Comparison of ENCODE assay signal across 8 mouse cellular contexts in the genomic region with DNA sequence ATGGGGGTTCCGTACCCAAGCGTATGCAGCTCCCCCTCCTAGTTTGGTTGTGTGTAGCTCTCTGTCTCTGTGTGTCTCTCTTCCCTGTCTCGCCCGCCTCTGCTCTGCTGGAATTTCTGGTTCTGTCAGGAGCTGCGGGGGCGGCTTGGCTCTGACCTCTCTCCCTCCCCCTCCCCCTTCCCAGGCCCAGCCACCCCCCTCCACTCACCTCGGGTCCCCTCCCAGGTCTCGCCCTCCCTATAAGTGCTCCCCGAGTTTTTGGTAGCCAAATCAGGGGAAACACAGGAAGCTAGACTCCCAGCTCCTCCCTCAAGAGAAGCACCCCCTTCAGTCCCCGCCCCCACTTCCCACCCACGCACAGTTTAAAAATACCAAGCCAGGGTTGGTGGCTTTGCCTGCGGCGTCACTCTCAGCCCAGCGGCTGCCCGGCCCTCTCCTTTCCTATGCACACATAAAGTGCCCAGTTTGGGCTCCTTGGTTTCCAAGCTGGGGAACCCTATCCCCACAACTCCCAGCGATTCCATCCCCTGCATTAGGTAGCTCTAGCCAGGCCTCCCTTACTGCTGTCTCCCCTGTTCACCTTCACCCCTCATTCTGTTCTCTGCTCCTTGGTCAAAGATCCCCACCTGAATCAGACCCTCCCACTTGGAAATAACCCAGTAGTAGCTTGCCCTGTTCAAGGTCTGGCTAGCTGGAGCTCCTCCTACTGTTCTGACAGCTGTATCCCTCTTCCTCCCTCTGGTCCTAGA. TPM values are rescaled to one million over a fixed set of nuclear protein-coding genes. Genes with fewer than 3 reads are reported as not detected.
DNase-seq lines count a peak whose midpoint lies in the region; ATAC-seq and TF ChIP-seq lines count a peak whose summit lies in the region.

No protein-coding gene starts in this region.

- peak overlapping the region; percentile 84 for H3K27ac ChIP-seq in heart, embryonic 13.5 days (replicated peaks)
- peak overlapping the region; percentile 89 for H3K27ac ChIP-seq in kidney, embryonic 15.5 days
- H3K27ac ChIP-seq in lung, postnatal 0 days (ENCODE audit: low read length): peak overlapping the region; percentile 73

- peaks cover 6% of the 10 kb centered on the region for H3K27me3 ChIP-seq in heart, embryonic 13.5 days (replicated peaks)
- H3K27me3 ChIP-seq in kidney, embryonic 15.5 days: no peaks in the 10 kb centered on the region
- H3K27me3 ChIP-seq in lung, postnatal 0 days (replicated peaks; ENCODE audit: insufficient read depth, low read length): no peaks in the 10 kb centered on the region

- ATAC-seq in heart, embryonic 13.5 days (ENCODE audit: extremely low read depth, insufficient number of reproducible peaks, low FRiP score, low TSS enrichment): 0 out of 2 replicates have a peak, but pooled peaks have one; percentile 5
- peak; percentile 28; the same call in 1 of the 2 replicates for ATAC-seq in kidney, embryonic 15.5 days (replicated peaks; ENCODE audit: low FRiP score)
- peak; percentile 53 for ATAC-seq in lung, postnatal 0 days

- WGBS in heart, embryonic 13.5 days: 2% methylated on average over 16 of the region's 16 CpGs
- WGBS in kidney, embryonic 15.5 days: 3% methylated on average over 16 of the region's 16 CpGs
- 4% methylated on average over 15 of the region's 16 CpGs for WGBS in lung, postnatal 0 days

- no peak for TF ChIP-seq CTCF in lung, postnatal 0 days (IDR thresholded peaks at IDR 0.05)

- H3K4me2 ChIP-seq in heart, embryonic 13.5 days: peak overlapping the region; percentile 68
- peak overlapping the region; percentile 80 for H3K4me2 ChIP-seq in kidney, embryonic 15.5 days
- H3K4me2 ChIP-seq in lung, postnatal 0 days (replicated peaks; ENCODE audit: low read depth, low read length): peak overlapping the region; percentile 58

- peak overlapping the region; percentile 76 for H3K9ac ChIP-seq in heart, embryonic 13.5 days
- peak overlapping the region; percentile 14 for H3K9ac ChIP-seq in kidney, embryonic 15.5 days
- H3K9ac ChIP-seq in lung, postnatal 0 days (replicated peaks; ENCODE audit: low read depth): peak overlapping the region; percentile 19; the same call in 1 of the 2 replicates

- peaks cover 60% of the 10 kb centered on the region for H3K4me1 ChIP-seq in heart, embryonic 13.5 days
- peaks cover 82% of the 10 kb centered on the region for H3K4me1 ChIP-seq in kidney, embryonic 15.5 days
- H3K4me1 ChIP-seq in lung, postnatal 0 days (ENCODE audit: insufficient read depth, low read depth, low read length): peaks cover 34% of the 10 kb centered on the region

- peak overlapping the region; percentile 44 for H3K4me3 ChIP-seq in heart, embryonic 13.5 days
- H3K4me3 ChIP-seq in kidney, embryonic 15.5 days (replicated peaks): peak overlapping the region; percentile 24
- H3K4me3 ChIP-seq in lung, postnatal 0 days (ENCODE audit: low read depth, low read length): 0 out of 2 replicates have a peak overlapping the region, but pooled peaks have one; percentile 12

- H3K36me3 ChIP-seq in heart, embryonic 13.5 days: peaks cover 61% of the 10 kb centered on the region
- peaks cover 50% of the 10 kb centered on the region for H3K36me3 ChIP-seq in kidney, embryonic 15.5 days
- peaks cover 18% of the 10 kb centered on the region for H3K36me3 ChIP-seq in lung, postnatal 0 days (ENCODE audit: insufficient read depth, low read length)

- peak; percentile 51 to 59 for DNase-seq in CD8-positive naive resting alpha-beta T cell, adult 2 months (ENCODE audit: low read depth in 2 of 2, low spot score in 2 of 2)
- peak; percentile 60 for DNase-seq in ZHBTc4 (ENCODE audit: low read depth, low spot score)
- peak; percentile 52 for DNase-seq in embryo, embryonic 9.5 days (ENCODE audit: extremely low spot score)
- DNase-seq in lung, postnatal 0 days (ENCODE audit: low spot score): peak; percentile 88
- DNase-seq in ovary, adult 18-20 months (ENCODE audit: low spot score): peak; percentile 61
- peak; percentile 65 for DNase-seq in yolk sac, embryonic 10.5 days (ENCODE audit: low spot score)

- 0 out of 2 replicates have a peak, but pooled peaks have one; percentile 14 for TF ChIP-seq EP300 in lung, postnatal 0 days (IDR thresholded peaks at IDR 0.05)

- H3K9me3 ChIP-seq in heart, embryonic 13.5 days: no peaks in the 10 kb centered on the region
- no peaks in the 10 kb centered on the region for H3K9me3 ChIP-seq in kidney, embryonic 15.5 days (replicated peaks)
- no peaks in the 10 kb centered on the region for H3K9me3 ChIP-seq in lung, postnatal 0 days (ENCODE audit: low read length)

RNA-seq across cellular contexts. Expression of a gene that starts 4.6 kb away (rescaled TPM):
- 7.1 and 7.4 TPM in 2 replicates for polyA plus RNA-seq in heart, embryonic 13.5 days (2015; fragmentation: Nextera tagmentation; extraction: Ambion mirVana)
- 10.9 TPM in 2 replicates for polyA plus RNA-seq in kidney, embryonic 15.5 days (2015; fragmentation: Nextera tagmentation; extraction: Ambion mirVana)
- 5.0 and 6.3 TPM in 2 replicates for polyA plus RNA-seq in lung, postnatal 0 days (2015; fragmentation: Nextera tagmentation; extraction: Ambion mirVana)

RNA-seq across cellular contexts. Expression of a gene that starts 6.3 kb away (rescaled TPM):
- 9.7 and 10.4 TPM in 2 replicates for polyA plus RNA-seq in heart, embryonic 13.5 days (2015; fragmentation: Nextera tagmentation; extraction: Ambion mirVana)
- 27.1 and 30.8 TPM in 2 replicates for polyA plus RNA-seq in kidney, embryonic 15.5 days (2015; fragmentation: Nextera tagmentation; extraction: Ambion mirVana)
- polyA plus RNA-seq in lung, postnatal 0 days (2015; fragmentation: Nextera tagmentation; extraction: Ambion mirVana): 7.7 and 8.4 TPM in 2 replicates

RNA-seq across cellular contexts. Expression of a gene that starts 19.3 kb away (rescaled TPM):
- polyA plus RNA-seq in heart, embryonic 13.5 days (2015; fragmentation: Nextera tagmentation; extraction: Ambion mirVana): 24.5 and 24.6 TPM in 2 replicates
- 26.5 and 27.2 TPM in 2 replicates for polyA plus RNA-seq in kidney, embryonic 15.5 days (2015; fragmentation: Nextera tagmentation; extraction: Ambion mirVana)
- polyA plus RNA-seq in lung, postnatal 0 days (2015; fragmentation: Nextera tagmentation; extraction: Ambion mirVana): 39.1 and 41.9 TPM in 2 replicates

RNA-seq across cellular contexts. Expression of a gene that starts 41.1 kb away (rescaled TPM):
- 30.7 and 37.9 TPM in 2 replicates for polyA plus RNA-seq in heart, embryonic 13.5 days (2015; fragmentation: Nextera tagmentation; extraction: Ambion mirVana)
- 52.4 and 65.0 TPM in 2 replicates for polyA plus RNA-seq in kidney, embryonic 15.5 days (2015; fragmentation: Nextera tagmentation; extraction: Ambion mirVana)
- polyA plus RNA-seq in lung, postnatal 0 days (2015; fragmentation: Nextera tagmentation; extraction: Ambion mirVana): 71.0 and 75.4 TPM in 2 replicates

RNA-seq across cellular contexts. Expression of a gene that starts 42.9 kb away (rescaled TPM):
- 0.27 and 0.28 TPM in 2 replicates for polyA plus RNA-seq in heart, embryonic 13.5 days (2015; fragmentation: Nextera tagmentation; extraction: Ambion mirVana)
- 0.65 and 0.81 TPM in 2 replicates for polyA plus RNA-seq in kidney, embryonic 15.5 days (2015; fragmentation: Nextera tagmentation; extraction: Ambion mirVana)
- 0.08 TPM in 2 replicates for polyA plus RNA-seq in lung, postnatal 0 days (2015; fragmentation: Nextera tagmentation; extraction: Ambion mirVana)

Comparison
In these comparisons a context has a peak if more than half of its experiments do, and no peak if none do; other contexts are left out.
1. Peak in every context shown above with its lines: DNase-seq, ATAC-seq, H3K4me3 ChIP-seq and H3K27ac ChIP-seq.
2. H3K9ac ChIP-seq: peak in every context shown above with its lines; median percentile 76 in heart, embryonic 13.5 days; 19 in lung, postnatal 0 days; 14 in kidney, embryonic 15.5 days.